Mouse (Mus musculus) ES-E14 (cell line): Measurements from ENCODE around the gene Tmem190. TPM values are rescaled to one million over a fixed set of nuclear protein-coding genes. Genes with fewer than 3 reads are reported as not detected.
A peak's percentile ranks its signal among the peaks of the same experiment; 100 is the strongest.
"Not testable (repeated sequence)": the region's sequence is repeated elsewhere in the genome, so short reads cannot be mapped to it uniquely, and the experiment has no call there.

ENCODE experiments used
- DNase-seq: peaks from one replicate; pipeline ENCODE4 v3.0.0-alpha.2; 2013; ENCODE audit warnings: low read depth, low spot score
- H3K27ac ChIP-seq: 2 replicates; pipeline ENCODE4 v1.5.1; 2012; ENCODE audit warnings: low read depth, mild to moderate bottlenecking, low read length, moderate library complexity, mixed read lengths; ENCODE audit not compliant: poor library complexity, insufficient read depth, severe bottlenecking
- H3K36me3 ChIP-seq: 2 replicates; pipeline ENCODE4 v1.6.1; 2012; ENCODE audit warnings: mild to moderate bottlenecking, low read length, moderate library complexity, mixed read lengths; ENCODE audit not compliant: control insufficient read depth, poor library complexity, insufficient read depth, severe bottlenecking
- H3K4me1 ChIP-seq, 2 experiments: fragments of 150-350 bp in 1 of 2; sonication (generic) in 1 of 2; 2 replicates each; pipeline ENCODE4 v1.6.1; 2012; ENCODE audit warnings: low read length in 2 of 2, mild to moderate bottlenecking in 1 of 2, mixed read lengths in 1 of 2; ENCODE audit not compliant: control insufficient read depth in 2 of 2, insufficient read depth in 2 of 2, poor library complexity in 1 of 2
- H3K4me3 ChIP-seq, 2 experiments: fragments of 150-350 bp in 1 of 2; sonication (generic) in 1 of 2; 2 replicates each; pipeline ENCODE4 v1.5.1; 2012; ENCODE audit warnings: low read length in 2 of 2, low read depth in 1 of 2, mild to moderate bottlenecking in 1 of 2, mixed read lengths in 1 of 2; ENCODE audit not compliant: insufficient read depth in 1 of 2, poor library complexity in 1 of 2, severe bottlenecking in 1 of 2
- H3K9ac ChIP-seq: 2 replicates; pipeline ENCODE4 v1.6.1; 2012; ENCODE audit warnings: low read depth, mild to moderate bottlenecking, low read length, mixed read lengths; ENCODE audit not compliant: poor library complexity, insufficient read depth, severe bottlenecking
- H3K9me3 ChIP-seq: fragments of 150-350 bp; sonication (generic); 2 replicates; pipeline ENCODE4 v1.6.1; 2012; ENCODE audit warnings: low read depth, mild to moderate bottlenecking, low read length; ENCODE audit not compliant: control insufficient read depth, insufficient read depth
- CHD2 ChIP-seq: IDR thresholded peaks from 2 replicates; pipeline ENCODE4 v1.6.1; 2014; ENCODE audit warnings: mild to moderate bottlenecking, low read depth, low read length, inconsistent platforms
- HCFC1 ChIP-seq: IDR thresholded peaks from 2 replicates; pipeline ENCODE4 v1.6.1; 2012; ENCODE audit warnings: low read length, inconsistent platforms, borderline replicate concordance; ENCODE audit not compliant: insufficient read depth
- MAFK ChIP-seq: IDR thresholded peaks from 2 replicates; pipeline ENCODE4 v1.6.1; 2014; ENCODE audit warnings: mild to moderate bottlenecking, low read depth, low read length, inconsistent platforms; ENCODE audit not compliant: insufficient read depth
- ZC3H11A ChIP-seq: IDR thresholded peaks from 2 replicates; pipeline ENCODE4 v1.6.1; 2012; ENCODE audit warnings: low read depth, mild to moderate bottlenecking, inconsistent platforms, low read length, borderline replicate concordance
- ZNF384 ChIP-seq: IDR thresholded peaks from 2 replicates; pipeline ENCODE4 v1.6.1; 2012; ENCODE audit warnings: low read depth, low read length, inconsistent platforms
- in situ Hi-C, 2 experiments: fragments of 600-800 bp; cut with MboI; formaldehyde crosslinking; loops; one replicate each; pipeline ENCODE4 v1.15.1; 2025; ENCODE audit warnings: low sequenced_read_pairs in 2 of 2, inconsistent platforms in 1 of 2; ENCODE audit not compliant: unreplicated experiment in 2 of 2
- total RNA-seq: library from RNA; depleted of rRNA; stranded (reverse); fragments of 300-350 nt; gene quantifications from 2 replicates; pipeline ENCODE4 v1.2.3, GENCODE M21; 2012

Gene Tmem190
- total RNA-seq, 1 experiment, result not detected

DNA sequence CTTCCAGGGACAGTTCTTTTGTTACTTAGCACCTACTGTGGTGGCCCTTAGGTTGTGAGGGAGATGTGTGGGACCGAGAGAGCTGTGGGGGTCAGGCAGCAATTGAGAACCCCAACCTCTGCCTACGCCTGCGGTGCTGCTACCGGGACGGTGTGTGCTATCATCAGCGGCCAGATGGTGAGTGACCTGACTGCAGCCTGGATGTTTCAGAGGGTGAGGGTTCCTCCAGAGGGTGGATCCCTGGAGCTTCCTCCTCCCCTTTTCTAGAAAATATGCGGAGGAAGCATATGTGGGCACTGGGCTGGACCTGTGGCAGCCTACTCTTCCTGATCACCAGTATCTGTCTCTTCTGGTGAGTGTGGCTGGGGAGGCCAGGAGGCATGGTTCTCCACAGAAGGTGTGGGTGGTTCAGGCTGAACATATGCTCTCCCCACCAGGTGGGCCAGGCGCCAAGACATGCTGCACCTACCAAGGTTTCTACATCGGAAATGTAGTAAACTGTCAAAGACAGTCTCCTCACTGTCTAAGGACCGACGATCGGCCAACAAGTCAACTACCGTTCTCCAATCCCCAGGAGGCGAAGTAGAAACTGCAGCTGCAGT is 1.0 kb downstream of the Tmem190 start:
- Histone ChIP-seq H3K36me3 (peaks cover 10% of the 10 kb centered on the region; the same call in 1 of the 2 replicates), H3K4me3 (no peak overlapping the region), H3K9me3 (no peaks in the 10 kb centered on the region), H3K9ac (no peak overlapping the region), H3K27ac (no peak overlapping the region), H3K4me1 (peaks cover 0 to 4% of the 10 kb centered on the region in 2 experiments; a peak in 1 of 4 replicates)
- no peak for DNase-seq
- TF ChIP-seq ZC3H11A (no peak), CHD2 (no peak), ZNF384 (no peak), HCFC1 (no peak), MAFK (no peak)
- in situ Hi-C loops, result no loop called here

- Histone ChIP-seq H3K36me3 (peaks cover 19% of the 10 kb centered on the region), H3K4me1 (peaks cover 0 to 8% of the 10 kb centered on the region in 2 experiments; a peak in 1 of 4 replicates), H3K27ac (peak overlapping the region; percentile 9), H3K9me3 (no peaks in the 10 kb centered on the region), H3K4me3 (peak overlapping the region; percentile 77 to 83), H3K9ac (peak overlapping the region; percentile 91)
- in situ Hi-C loops, result no loop called here
- no peak for DNase-seq
- TF ChIP-seq HCFC1, result no peak
- TF ChIP-seq ZC3H11A, result no peak
- no peak for TF ChIP-seq MAFK
- TF ChIP-seq ZNF384, result no peak
- TF ChIP-seq CHD2, result no peak
Measured at GRCm38 (mm10) chr7:4788499-4789435, 6.0 kb downstream of the Tmem190 start.

GRCm38 (mm10) chr7:4789436-4789935 is 6.7 kb downstream of the Tmem190 start, which contains the start of gene Tmem238:
TSS of gene Tmem238 (minus strand) at chr7:4789656.
- H3K27ac ChIP-seq, result peak within 1 kb of the TSS; percentile 9
- H3K4me3 ChIP-seq, result peak within 1 kb of the TSS; percentile 77 to 83
- H3K4me1 ChIP-seq, result peaks cover 0 to 8% of the 10 kb centered on the region in 2 experiments; a peak in 1 of 4 replicates
- TF ChIP-seq MAFK (no peak), CHD2 (no peak), ZC3H11A (no peak), ZNF384 (no peak), HCFC1 (no peak)
- no peaks in the 10 kb centered on the region for H3K9me3 ChIP-seq
- peaks cover 23% of the 10 kb centered on the region for H3K36me3 ChIP-seq
- DNase-seq, result no peak
- in situ Hi-C loops, result no loop called here
- H3K9ac ChIP-seq, result peak within 1 kb of the TSS; percentile 91

DNA sequence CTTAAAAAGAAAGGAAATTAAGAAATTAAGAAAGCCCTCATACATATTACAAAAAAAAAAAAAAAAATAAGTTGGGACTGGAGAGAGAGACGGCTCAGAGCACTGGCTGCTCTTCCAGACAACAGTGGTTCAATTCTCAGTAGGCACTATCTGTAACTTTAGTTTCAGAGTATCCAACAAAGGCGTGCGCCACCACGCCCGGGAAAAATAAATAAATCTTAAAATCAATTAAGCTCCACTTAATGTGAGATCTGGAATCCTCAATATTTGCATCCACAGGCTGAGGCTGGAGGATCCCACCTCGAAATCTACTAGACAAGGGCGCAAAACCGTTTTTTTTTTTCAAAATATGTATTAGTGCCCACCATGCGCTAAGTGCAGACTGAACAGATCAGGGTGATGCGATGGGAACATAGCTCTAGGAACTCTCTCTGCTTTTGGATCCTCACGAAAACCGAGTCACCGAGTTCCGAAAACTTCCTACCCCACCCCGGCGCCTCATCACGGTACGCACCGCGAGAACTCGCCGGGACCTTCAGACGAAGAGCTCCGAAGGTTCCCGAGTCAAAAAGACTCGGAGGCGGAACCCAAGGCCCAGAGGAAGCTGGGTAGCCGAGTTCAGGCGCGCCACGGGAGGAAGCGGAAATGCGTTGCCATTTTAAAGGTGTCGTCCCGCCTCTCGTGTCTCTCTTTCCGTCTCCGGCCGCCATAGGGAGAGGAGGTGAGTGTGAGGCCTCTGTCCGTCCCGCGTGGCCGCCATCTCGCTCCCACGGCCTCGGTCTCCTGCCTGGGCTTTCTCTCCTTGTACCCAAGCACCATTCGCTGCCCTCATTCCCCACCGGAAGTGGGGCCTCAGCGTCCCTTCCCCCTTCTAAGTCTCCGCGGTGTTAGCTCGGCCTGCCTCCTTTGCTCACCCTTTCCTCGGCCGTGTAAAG is 9.8 kb downstream of the Tmem190 start, which contains the start of gene Rpl28:
Gene Rpl28 (plus strand): TSS at position 597 of the 935 bp plus-strand sequence.
- in situ Hi-C loops, result no loop called here
- TF ChIP-seq ZNF384, result no peak
- peak; percentile 84 for TF ChIP-seq HCFC1
- peak; percentile 90 for TF ChIP-seq CHD2
- DNase-seq, result peak; percentile 94

DNA sequence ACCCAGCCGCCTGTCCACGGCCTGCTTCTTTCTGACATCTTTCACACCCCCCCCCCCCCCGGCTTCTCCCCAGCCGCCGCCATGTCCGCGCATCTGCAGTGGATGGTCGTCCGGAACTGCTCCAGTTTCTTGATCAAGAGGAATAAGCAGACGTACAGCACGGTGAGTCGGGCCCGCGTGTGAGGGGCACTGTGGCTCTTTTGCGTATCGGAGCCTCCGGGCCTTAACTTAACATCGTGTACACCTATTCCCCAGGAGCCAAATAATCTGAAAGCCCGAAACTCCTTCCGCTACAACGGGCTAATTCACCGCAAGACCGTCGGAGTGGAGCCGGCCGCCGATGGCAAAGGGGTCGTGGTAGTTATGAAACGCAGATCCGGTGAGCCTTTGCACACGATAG is 10.5 kb downstream of the Tmem190 start:
- H3K4me1 ChIP-seq, H3K9me3 ChIP-seq, in situ Hi-C loops, DNase-seq: not testable (repeated sequence)
- H3K9ac ChIP-seq, result peak overlapping the region; percentile 100
- H3K4me3 ChIP-seq, result peak overlapping the region; percentile 84 to 99
- H3K27ac ChIP-seq, result peak overlapping the region; percentile 94
- peaks cover 36% of the 10 kb centered on the region for H3K36me3 ChIP-seq

More for the DNA sequence above, 9.8 kb downstream of the Tmem190 start, which contains the start of gene Rpl28:
- H3K4me3 ChIP-seq, result peak within 1 kb of the TSS; percentile 84 to 99
- peaks cover 0 to 8% of the 10 kb centered on the region in 2 experiments; a peak in 1 of 4 replicates for H3K4me1 ChIP-seq
- H3K27ac ChIP-seq, result peak within 1 kb of the TSS; percentile 94
- H3K9me3 ChIP-seq, result no peaks in the 10 kb centered on the region
- H3K9ac ChIP-seq, result peak within 1 kb of the TSS; percentile 100
- H3K36me3 ChIP-seq, result peaks cover 36% of the 10 kb centered on the region
